Mouse (Mus musculus): Measurements from ENCODE around the gene Pam. TPM values are rescaled to one million over a fixed set of nuclear protein-coding genes. Genes with fewer than 3 reads are reported as not detected.
"Not testable (repeated sequence)": the region's sequence is repeated elsewhere in the genome, so short reads cannot be mapped to it uniquely, and the experiment has no call there.

Pam gene
- total RNA-seq, 2 experiments from 2014 or later, result 10.4 to 22.6 TPM

DNA sequence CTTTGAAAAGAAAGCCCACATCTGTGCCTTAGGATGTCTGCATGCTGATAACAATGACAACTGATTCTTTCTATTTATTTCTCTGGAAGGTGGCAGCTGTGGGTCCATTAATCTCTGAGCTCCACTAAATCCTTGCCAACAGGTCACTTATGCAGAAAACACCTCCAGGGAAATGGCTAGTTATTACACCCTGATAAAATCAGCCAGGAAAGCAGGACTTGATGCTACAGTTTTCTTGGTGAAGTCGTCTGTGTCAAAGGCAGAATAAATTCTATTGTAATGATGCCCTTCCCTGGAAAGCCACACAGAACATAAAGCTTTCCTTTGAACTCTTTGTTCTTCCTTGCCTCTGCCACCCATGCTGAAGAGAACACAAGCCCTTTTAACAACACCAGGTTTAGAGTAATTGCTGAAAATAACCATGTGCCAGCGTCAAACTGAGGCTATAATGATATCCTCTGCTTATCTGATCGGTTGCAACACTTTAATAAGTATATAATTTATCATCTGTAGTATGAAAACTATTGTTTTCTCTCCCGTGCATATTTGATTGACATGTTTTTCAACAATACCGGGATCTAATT is 47.1 kb downstream of the Pam start:
- no peak for ATAC-seq (replicated peaks; ENCODE audit: low FRiP score, poor library complexity, severe bottlenecking)

DNA sequence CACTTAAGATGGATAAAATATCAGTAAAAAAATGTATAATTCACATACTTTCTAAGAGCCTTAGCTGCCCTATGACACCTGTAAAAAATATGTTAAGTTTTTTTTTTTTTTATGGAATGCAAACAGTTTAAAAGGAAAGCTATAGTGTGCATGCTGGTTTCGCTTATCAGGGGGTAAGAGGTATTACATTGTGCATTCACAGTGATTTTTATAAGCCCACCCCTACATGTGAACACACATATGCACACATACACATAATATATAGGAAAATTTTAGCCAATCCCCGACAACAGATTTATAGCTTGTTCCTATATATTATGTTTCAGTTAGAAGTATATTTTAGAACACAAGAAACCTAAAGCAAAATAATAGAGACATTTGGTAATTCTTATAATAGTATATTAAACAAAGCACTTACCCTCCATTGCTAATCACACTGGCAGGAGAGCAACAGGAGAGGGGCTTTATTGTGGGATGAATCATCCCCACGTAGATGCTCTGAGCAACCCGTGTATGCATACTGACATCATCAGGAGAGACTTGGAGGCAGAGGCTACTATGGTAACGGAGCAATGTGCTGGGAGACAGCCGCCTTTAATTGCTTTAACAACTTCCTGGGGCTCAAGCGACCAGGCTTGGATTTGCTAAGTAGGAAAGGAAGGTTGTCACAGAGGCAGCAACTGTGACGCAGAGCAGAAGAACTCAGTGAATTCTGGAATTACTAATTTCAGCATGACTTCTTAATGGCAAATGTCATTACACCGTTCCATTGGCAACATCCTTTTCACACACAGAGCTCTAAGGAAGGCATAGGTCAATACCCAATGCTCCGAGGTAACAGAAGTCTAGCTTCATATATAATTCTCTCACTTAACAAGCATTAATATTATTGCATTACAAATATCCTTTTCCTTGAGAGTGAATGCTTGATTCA is 47.9 kb downstream of the Pam start:
- no peak for ATAC-seq (replicated peaks; ENCODE audit: low FRiP score, poor library complexity, severe bottlenecking)

DNA sequence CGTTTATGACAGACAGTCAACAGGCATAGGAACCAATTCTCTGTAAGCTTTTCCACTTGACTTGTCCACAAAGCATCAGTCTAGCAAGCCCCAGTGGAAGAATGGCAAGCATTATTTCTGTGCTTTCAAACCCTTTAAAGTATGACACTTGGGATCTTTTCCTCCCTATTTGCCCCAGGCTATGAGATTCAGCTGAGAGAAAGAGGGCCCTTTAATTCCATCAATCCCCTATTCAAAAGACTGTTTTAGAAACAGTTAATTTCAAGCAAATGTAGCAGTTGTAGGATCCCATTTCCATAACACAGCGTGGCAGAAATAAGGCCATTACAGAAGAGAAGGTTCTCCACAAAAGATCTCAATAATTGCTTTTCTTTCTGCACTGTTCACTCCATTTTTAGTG is 53.0 kb downstream of the Pam start:
- ATAC-seq (replicated peaks; ENCODE audit: low FRiP score, poor library complexity, severe bottlenecking), result no peak

DNA sequence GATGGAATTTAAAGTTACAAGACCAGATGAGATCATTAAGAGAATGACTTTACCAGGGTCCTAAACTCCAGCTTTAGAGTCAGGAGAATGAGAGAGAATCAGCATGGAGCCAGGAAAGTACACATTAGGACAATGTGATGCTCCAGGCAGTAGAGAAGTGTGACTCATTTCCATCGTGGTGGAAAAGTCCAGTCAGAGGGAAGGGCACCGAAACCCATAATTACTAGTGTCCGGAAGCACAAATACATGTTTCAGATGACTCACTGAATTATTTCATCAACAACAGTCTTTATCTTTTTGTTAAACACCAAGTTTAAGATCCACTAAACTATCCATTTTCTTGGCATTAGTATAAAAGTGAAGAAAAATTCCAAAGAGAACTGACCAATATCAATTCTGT is 57.2 kb downstream of the Pam start:
- no peak for ATAC-seq (replicated peaks; ENCODE audit: low FRiP score, poor library complexity, severe bottlenecking)

DNA sequence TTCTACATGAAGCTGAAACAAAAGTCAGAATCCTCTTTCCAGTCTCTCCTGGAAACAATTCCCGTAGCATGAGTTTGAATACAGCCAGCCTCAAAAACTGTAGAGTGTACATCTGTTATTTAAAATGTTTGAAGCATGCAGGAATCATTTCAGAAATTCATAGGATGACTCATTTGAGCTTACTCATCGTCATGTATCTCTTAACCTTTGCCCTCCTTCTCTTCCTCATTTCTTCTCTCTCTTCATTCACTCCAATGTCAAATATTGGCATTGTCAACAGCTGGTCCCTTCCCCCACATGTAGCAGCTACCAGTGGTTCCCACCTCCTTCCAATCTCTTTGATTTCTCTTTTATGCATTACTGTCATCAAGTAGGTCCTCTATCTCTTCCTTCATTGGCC is 59.7 kb downstream of the Pam start:
- no peak for ATAC-seq (replicated peaks; ENCODE audit: low FRiP score, poor library complexity, severe bottlenecking)

DNA sequence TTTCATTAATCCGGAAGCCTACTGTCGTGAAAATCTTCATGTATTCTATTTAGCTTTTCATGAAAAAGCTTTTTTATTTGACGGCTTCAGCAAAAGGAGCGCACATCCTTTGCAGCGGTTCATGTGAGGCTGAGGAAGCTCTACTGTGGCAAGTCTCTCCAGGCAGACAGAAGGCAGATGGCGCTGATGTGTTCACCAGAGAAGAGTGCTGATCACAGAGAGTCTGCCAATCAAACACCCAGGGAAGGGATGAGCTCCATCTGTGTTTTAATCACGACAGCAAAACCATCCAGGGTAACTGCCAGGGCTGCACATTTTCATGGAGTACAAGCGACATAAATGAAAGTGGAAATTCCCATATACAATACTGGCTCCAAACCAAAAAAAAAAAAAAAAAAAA is 63.6 kb downstream of the Pam start:
- no peak for ATAC-seq (replicated peaks; ENCODE audit: low FRiP score, poor library complexity, severe bottlenecking)

DNA sequence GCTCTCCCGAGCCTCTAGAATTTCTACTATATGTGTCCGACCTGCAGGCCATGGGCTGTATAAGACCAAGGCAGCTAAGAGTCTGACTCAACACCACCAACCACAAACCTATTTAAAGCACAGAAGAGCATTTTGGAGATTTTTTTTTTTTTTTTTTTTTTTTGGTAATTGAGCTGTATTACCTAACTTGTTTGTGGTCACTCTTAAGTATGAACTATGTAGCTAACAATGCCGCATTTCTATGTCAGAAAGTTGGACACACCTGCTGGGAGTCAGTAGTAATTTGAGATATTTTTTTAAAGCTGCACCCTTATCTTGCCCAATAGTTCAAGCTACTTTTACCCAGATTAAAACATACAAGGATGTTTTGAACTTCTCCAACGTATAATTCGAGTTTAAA is 66.4 kb downstream of the Pam start:
- no peak for ATAC-seq (replicated peaks; ENCODE audit: low FRiP score, poor library complexity, severe bottlenecking)

DNA sequence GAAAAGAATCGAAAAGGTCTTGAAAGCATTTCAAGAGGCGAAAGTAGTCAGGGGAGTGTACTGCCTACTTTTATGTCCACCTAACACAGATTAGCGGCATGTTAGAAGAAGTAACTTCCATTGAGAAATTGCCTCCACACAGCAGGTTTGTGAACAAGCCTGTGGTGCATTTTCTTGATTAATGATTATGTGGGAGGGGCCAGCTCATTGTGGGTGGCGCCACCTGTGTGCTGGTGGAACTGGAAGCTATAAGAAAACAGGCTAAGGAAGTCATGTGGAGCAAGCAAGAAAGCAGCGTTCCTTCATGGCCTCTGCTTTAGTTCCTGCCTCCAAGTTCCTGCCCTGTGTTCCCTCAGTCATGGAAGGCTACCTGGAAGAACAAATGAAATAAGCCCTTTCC is 67.0 kb downstream of the Pam start:
- no peak for ATAC-seq (replicated peaks; ENCODE audit: low FRiP score, poor library complexity, severe bottlenecking)

DNA sequence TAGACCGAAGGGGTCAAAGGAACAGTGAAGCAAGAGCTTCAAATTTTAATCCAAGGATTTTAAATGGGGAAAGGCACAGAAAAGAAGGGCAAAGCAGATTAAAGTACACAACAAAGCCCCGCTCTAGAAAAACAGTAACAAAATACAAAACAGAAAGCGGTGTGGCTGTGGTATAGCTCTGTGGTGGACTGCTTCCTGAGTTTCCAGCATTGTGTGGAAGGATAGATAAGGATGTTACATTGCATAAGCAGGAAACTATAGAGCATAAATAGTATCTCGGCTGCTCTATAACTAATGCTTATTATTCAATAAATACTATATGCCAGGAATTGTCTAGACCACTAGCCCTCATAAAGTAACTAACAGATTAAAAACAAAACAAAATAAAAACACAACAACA is 67.5 kb downstream of the Pam start:
- ATAC-seq (replicated peaks; ENCODE audit: low FRiP score, poor library complexity, severe bottlenecking), result no peak

DNA sequence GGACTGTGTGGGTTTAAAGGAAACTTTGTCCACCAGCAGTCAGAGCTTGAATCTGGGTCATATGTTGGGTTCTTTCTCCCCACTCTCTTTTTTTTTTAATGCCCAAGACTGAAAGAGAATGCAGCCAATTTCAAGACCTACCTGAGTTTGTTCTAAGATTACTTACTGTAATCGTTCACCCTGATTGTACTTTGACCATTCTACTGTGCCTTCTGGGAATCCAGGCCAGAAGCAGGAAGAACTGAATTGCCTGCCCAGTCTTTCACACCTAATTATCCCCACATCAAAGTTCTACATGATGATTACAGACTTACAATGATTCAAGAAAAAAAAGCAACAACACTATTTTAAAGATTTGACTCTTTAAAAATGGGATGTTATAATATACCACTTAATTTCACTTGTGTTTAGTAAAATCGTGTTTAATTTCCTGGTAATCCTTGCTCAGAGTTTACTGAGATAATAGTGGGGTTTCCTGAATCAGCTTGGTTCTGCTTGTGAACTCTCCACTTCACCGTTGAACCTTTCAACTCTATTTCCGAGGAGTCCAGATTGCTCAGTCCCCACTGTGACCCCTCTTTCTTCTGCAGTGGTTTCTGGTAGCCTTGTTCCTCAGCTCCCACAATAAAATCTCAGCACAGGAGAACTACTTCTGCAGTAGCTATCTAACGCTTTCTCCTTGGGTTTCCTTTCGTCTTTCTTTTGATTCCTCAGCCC is 69.4 kb downstream of the Pam start:
- ATAC-seq (replicated peaks; ENCODE audit: low FRiP score, poor library complexity, severe bottlenecking), result no peak

DNA sequence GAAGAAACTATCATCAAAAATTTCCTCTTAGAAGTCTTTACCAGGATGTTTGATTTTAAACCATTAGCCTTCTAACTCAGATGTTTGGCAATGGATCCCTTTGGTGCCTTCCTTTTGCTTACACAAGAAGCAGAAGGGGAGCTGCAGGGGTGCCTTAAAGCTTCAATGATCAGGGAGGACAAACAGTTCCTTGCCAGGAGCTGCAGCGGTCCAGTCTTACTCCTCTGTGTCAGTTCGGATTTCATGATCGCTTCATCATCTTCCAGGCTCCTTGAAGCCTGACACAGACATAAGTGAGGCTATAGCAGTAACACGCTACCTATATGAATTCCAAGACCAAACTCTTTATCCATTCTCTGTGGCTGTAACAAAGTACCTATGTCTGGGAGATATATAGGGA is 71.6 kb downstream of the Pam start:
- no peak for ATAC-seq (replicated peaks; ENCODE audit: low FRiP score, poor library complexity, severe bottlenecking)

DNA sequence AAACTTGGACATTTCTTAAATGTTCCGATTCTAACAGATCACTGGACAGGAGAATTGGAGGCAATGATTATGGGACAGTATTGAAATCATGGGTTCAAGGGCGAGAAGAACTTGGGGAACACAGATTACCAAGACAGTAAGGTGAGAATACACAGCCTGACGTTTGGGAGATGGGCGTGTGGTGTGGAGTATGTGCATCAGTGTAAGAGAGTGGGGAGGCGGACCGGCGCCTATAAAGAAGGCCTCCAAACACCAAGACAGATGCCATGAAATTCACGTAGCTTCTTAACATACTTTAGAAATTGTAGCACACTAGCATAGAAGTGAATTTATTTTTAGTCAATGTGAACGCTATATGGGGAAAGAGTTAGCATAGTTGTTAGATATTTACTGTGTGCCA is 76.5 kb downstream of the Pam start:
- ATAC-seq (replicated peaks; ENCODE audit: low FRiP score, poor library complexity, severe bottlenecking), result no peak

DNA sequence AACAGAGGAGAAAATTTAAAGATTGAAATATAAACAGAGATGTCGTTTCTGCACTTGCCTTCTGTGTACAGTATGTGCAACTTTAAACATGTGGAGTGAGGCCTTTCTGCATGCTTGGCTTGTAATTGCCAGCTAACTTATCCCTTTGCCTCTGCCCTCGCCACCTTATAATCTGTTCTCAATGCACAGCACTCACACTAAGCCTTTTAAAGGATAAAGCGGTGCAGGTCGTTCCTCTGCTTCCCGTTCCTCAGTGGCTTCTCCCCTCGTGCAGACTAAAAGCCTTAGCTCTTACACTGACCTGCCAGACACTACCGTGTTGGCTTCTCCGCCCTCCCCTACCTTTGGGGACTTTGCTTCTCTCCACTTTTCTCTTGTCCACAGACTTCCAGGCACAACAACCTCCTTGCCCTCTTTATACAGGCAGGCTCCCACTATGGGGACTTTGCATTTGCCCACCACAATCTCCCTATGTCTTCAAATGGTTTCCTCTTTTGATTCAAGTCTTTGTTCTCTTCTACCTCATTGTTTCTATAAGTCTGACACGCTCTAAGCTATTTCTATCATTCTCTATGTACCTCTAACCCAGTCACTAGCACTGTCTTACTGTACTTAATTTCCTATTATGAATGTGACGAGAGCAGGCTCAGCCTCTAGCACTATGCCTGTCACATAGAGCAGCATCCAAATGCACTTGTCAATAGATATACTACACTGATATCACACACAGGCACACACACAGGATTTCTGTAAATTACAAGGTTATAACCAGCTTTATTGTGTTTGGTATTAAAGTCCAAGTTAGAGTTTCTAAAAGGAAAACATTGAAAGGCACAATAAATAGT is 79.2 kb downstream of the Pam start:
- no peak for ATAC-seq (replicated peaks; ENCODE audit: low FRiP score, poor library complexity, severe bottlenecking)

DNA sequence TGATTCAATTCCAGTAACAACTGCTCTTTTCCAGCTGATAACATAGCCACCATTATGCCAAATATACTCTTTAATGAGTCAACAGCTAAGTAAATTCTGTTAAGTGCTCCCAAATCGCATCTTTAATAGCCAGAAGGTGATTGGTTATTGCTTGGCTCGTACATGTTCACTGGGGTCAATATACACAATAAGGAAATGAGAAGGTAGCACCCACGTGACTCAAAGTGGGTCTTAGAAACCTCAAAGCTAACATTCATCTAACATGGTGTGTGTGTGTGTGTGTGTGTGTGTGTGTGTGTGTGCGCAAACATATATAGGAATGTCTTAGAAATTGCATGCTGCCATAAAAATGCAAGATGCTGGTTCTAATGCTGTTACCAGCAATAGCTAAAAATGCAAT is 79.9 kb downstream of the Pam start:
- ATAC-seq (replicated peaks; ENCODE audit: low FRiP score, poor library complexity, severe bottlenecking), result no peak

DNA sequence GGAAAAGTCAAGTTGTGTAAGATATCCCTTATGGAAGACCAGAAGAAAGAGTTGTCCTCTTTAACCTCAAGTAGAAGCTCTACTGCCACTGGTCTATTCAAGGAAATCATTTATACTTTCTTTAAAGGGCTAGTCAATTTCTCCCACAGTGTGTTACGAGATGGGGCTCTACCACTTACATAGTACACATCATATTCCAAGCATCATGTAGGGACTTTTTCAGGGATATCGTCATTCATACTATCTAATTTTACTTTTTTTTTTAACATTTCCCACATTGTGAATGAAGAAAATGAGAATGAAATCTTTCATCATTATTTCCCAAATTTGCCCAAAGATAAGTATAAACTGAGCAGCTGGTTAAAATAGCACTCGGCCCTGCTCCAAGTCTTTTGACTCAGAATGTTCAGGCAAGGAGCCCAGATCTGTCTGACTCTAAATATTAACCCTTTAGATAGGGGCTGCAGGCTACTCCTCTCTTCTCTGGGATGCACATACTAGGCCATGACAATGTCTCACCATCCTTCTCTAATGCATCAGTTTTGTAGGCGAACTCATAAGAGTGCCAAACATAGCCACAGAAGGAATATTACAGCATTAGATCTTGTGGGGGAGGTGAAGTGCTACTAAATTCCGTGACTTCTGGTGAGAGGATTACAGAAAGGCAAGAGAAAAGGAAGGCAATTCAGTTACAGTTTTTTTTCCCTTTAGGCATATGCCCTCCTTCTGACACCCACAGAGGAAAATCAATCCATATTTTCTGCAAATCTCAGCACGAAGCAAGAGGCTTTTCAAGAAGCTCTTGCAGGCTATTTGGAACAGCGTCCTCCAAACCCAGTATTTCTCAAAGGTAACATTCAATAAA is 92.7 kb downstream of the Pam start:
- ATAC-seq (replicated peaks; ENCODE audit: low FRiP score, poor library complexity, severe bottlenecking), result no peak

DNA sequence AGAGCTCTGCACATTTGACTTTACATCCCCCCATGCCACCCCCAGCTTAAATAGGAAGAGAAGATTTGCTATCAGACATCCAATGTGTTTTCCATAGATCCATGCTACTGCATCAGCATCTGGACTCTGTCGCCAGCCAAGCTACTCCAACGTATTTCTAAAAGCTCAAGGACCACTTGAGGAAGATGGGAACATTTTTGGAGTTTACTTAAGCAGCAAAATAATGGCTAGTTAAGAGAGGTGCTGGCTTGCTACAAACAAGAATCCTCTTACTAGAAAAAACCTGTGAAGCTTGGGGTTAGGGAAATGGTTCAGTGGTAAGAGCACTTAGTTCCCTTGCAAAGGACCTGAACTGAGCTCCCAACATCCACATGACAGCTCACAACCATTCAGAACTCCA is 96.0 kb downstream of the Pam start:
- ATAC-seq (replicated peaks; ENCODE audit: low FRiP score, poor library complexity, severe bottlenecking), result no peak

DNA sequence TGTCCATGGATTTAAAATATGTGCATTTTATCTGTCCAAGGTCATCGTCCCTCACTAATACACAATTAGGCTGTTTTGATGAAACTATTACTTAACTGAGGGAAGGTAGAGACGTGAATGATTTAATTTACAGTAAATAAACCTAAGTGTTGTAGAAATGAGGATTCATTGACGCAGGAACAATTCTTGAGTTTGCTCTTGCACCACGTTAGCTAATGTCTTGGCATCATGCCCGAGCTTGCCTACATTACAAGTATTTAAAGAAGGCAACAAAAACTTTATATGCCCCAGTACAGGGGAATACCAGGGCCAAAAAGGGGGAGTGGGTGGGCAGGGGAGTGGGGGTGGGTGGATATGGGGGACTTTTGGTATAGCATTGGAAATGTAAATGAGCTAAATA is 96.5 kb downstream of the Pam start:
- ATAC-seq (replicated peaks; ENCODE audit: low FRiP score, poor library complexity, severe bottlenecking), result not testable (repeated sequence)

DNA sequence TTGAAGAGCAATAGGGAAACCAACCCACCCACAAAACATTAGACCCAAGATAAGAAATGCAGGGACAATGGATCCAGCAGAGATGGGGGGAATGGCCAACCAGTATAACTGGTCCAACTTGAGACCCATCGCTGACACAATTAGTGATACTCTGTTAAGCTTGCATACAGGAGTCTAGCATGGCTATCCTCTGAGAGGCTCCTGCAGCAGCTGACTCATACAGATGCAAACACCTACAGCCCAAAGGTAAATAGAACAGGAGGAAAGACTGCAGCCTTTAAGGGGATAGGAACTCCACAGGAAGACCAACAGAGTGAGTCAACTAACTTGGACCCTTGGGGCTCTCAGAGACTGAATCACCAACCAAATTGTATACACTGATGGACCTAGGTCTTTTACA is 98.4 kb downstream of the Pam start:
- ATAC-seq (replicated peaks; ENCODE audit: low FRiP score, poor library complexity, severe bottlenecking), result no peak

DNA sequence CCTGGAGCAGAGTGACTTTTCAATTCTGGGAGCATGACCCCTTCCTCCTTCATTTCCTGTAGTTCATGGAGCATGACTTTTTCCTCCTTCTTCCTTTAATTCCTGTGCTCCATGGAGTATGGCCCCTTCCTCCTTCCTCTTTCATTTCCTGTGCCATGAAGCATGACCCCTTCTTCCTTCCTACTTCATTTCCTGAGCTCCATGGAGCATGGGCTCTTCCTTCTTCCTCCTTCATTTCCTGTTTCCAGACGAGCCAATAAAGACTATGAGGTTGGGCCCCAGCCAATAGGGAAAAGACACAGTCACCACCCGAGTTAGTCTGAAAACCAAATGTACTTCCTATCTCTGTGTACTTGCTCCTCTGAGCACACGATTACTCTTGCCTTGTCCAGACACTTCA is 103.5 kb downstream of the Pam start:
- no peak for ATAC-seq (replicated peaks; ENCODE audit: low FRiP score, poor library complexity, severe bottlenecking)
